Mouse (Mus musculus): ENCODE measurements around the gene Jtb. TPM values are rescaled to one million over a fixed set of nuclear protein-coding genes. Genes with fewer than 3 reads are reported as not detected.

Jtb gene
- polyA plus RNA-seq, 1 experiment from 2014 or later, result 100 TPM

DNA sequence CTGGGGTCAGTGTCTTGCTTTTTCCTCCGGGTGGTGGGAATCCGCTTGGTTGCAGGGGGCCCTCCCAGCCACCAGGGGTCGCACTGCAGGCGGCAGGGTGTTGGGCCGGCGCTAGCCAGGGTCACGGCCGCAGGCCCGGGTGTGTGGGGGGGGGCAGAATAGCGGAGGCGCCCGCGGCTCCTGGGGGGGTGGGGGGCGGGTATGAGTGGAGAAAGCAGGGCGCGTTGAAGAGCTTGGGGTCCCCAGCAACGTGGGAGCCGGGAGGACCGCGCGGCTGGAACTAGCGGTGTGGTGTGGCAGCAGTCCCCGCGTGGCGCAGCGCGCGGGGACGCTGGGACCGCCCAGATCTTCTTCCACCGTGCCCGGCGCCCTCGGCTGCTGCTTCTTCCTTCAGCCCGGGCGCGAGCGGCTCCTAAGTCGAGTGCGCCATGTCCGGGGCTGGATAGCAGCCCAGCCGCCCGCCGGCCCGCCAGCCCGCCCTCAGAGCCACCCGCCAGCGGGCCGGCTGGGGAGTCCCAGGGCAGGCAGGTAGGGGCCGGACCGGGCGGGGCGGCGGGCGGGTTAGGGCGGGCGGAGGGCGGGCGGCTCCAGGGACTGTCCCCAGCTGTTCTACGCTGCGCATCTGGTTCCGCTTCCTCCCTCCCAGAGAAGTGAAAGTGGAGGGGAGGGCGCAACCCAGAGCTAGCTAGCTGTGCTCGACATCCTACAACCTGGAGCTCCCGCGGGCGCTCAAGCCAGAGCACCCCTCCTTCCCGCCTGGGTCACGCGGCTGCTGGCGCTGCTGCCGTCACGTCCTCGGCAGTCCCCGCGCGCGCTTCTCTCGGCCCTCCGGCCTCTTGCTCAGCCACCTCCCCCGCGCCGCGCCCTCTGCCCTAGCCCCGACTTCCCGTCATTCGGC is 33.9 kb downstream of the Jtb start, which contains the start of gene Dennd4b:
Dennd4b (plus strand) TSS at position 152 of the 898 bp plus-strand sequence.
- H3K9ac ChIP-seq (ENCODE audit: low read depth, low read length), result peak within 1 kb of the TSS; percentile 89
- H3K4me2 ChIP-seq (ENCODE audit: low read length), result peak within 1 kb of the TSS; percentile 80
- WGBS, result 0% methylated on average over 49 of the region's 87 CpGs
- peak; percentile 88 for ATAC-seq
- peaks cover 10% of the 10 kb centered on the region for H3K4me1 ChIP-seq (ENCODE audit: control insufficient read depth, insufficient read depth, low read length)
- peak within 1 kb of the TSS; percentile 96 for H3K27ac ChIP-seq (ENCODE audit: low read length)
- peak within 1 kb of the TSS; percentile 88 for H3K4me3 ChIP-seq (ENCODE audit: low read depth, low read length)
- no peaks in the 10 kb centered on the region for H3K27me3 ChIP-seq (ENCODE audit: control insufficient read depth, insufficient read depth, low read depth, low read length)
- no peaks in the 10 kb centered on the region for H3K9me3 ChIP-seq (replicated peaks; ENCODE audit: control insufficient read depth, low read length, poor library complexity, severe bottlenecking)
- peaks cover 30% of the 10 kb centered on the region for H3K36me3 ChIP-seq (ENCODE audit: control insufficient read depth, insufficient read depth, low read length)

GRCm38 (mm10) chr3:90265932-90266741 is 34.7 kb downstream of the Jtb start:
- WGBS, result 22% methylated on average over 15 of the region's 16 CpGs
- peak overlapping the region; percentile 89 for H3K9ac ChIP-seq (ENCODE audit: low read depth, low read length)
- peak; percentile 52; the same call in 1 of the 2 replicates for ATAC-seq

GRCm38 (mm10) chr3:90266901-90267775 is 35.7 kb downstream of the Jtb start:
- H3K9ac ChIP-seq (ENCODE audit: low read depth, low read length), result no peak overlapping the region
- no peaks in the 10 kb centered on the region for H3K9me3 ChIP-seq (replicated peaks; ENCODE audit: control insufficient read depth, low read length, poor library complexity, severe bottlenecking)
- 91% methylated on average over 20 of the region's 20 CpGs for WGBS
- H3K36me3 ChIP-seq (ENCODE audit: control insufficient read depth, insufficient read depth, low read length), result peaks cover 16% of the 10 kb centered on the region
- no peak overlapping the region for H3K4me3 ChIP-seq (ENCODE audit: low read depth, low read length)
- H3K4me2 ChIP-seq (ENCODE audit: low read length), result no peak overlapping the region
- no peak overlapping the region for H3K27ac ChIP-seq (ENCODE audit: low read length)
- no peak for ATAC-seq
- peaks cover 10% of the 10 kb centered on the region for H3K4me1 ChIP-seq (ENCODE audit: control insufficient read depth, insufficient read depth, low read length)
- no peaks in the 10 kb centered on the region for H3K27me3 ChIP-seq (ENCODE audit: control insufficient read depth, insufficient read depth, low read depth, low read length)

More at GRCm38 (mm10) chr3:90265932-90266741, 34.7 kb downstream of the Jtb start:
- Histone ChIP-seq H3K9me3 (replicated peaks; ENCODE audit: control insufficient read depth, low read length, poor library complexity, severe bottlenecking) (no peaks in the 10 kb centered on the region), H3K4me1 (ENCODE audit: control insufficient read depth, insufficient read depth, low read length) (peaks cover 10% of the 10 kb centered on the region), H3K4me2 (ENCODE audit: low read length) (peak overlapping the region; percentile 80), H3K36me3 (ENCODE audit: control insufficient read depth, insufficient read depth, low read length) (peaks cover 25% of the 10 kb centered on the region), H3K4me3 (ENCODE audit: low read depth, low read length) (peak overlapping the region; percentile 88), H3K27me3 (ENCODE audit: control insufficient read depth, insufficient read depth, low read depth, low read length) (no peaks in the 10 kb centered on the region), H3K27ac (ENCODE audit: low read length) (peak overlapping the region; percentile 96)

- ATAC-seq, result no peak
- WGBS, result 97% methylated on average over 11 of the region's 11 CpGs
- no peak overlapping the region for H3K4me3 ChIP-seq (ENCODE audit: low read depth, low read length)
Measured at GRCm38 (mm10) chr3:90268190-90268589, 36.8 kb downstream of the Jtb start.

GRCm38 (mm10) chr3:90268971-90269370 is 37.6 kb downstream of the Jtb start:
- 89% methylated on average over 16 of the region's 16 CpGs for WGBS
- peaks cover 6% of the 10 kb centered on the region for H3K36me3 ChIP-seq (ENCODE audit: control insufficient read depth, insufficient read depth, low read length)
- no peak for ATAC-seq

More at GRCm38 (mm10) chr3:90268190-90268589, 36.8 kb downstream of the Jtb start:
- Histone ChIP-seq H3K27me3 (ENCODE audit: control insufficient read depth, insufficient read depth, low read depth, low read length) (no peaks in the 10 kb centered on the region), H3K27ac (ENCODE audit: low read length) (no peak overlapping the region), H3K9me3 (replicated peaks; ENCODE audit: control insufficient read depth, low read length, poor library complexity, severe bottlenecking) (no peaks in the 10 kb centered on the region), H3K4me2 (ENCODE audit: low read length) (no peak overlapping the region), H3K4me1 (ENCODE audit: control insufficient read depth, insufficient read depth, low read length) (peaks cover 10% of the 10 kb centered on the region), H3K9ac (ENCODE audit: low read depth, low read length) (no peak overlapping the region), H3K36me3 (ENCODE audit: control insufficient read depth, insufficient read depth, low read length) (peaks cover 13% of the 10 kb centered on the region)

GRCm38 (mm10) chr3:90270784-90271183 is 39.4 kb downstream of the Jtb start:
- 94% methylated on average over 8 of the region's 8 CpGs for WGBS
- no peak overlapping the region for H3K4me2 ChIP-seq (ENCODE audit: low read length)
- no peak overlapping the region for H3K27ac ChIP-seq (ENCODE audit: low read length)
- no peak overlapping the region for H3K4me3 ChIP-seq (ENCODE audit: low read depth, low read length)
- no peaks in the 10 kb centered on the region for H3K27me3 ChIP-seq (ENCODE audit: control insufficient read depth, insufficient read depth, low read depth, low read length)
- peaks cover 10% of the 10 kb centered on the region for H3K4me1 ChIP-seq (ENCODE audit: control insufficient read depth, insufficient read depth, low read length)
- H3K36me3 ChIP-seq (ENCODE audit: control insufficient read depth, insufficient read depth, low read length), result peaks cover 6% of the 10 kb centered on the region
- H3K9me3 ChIP-seq (replicated peaks; ENCODE audit: control insufficient read depth, low read length, poor library complexity, severe bottlenecking), result no peaks in the 10 kb centered on the region
- H3K9ac ChIP-seq (ENCODE audit: low read depth, low read length), result no peak overlapping the region
- no peak for ATAC-seq

More at GRCm38 (mm10) chr3:90268971-90269370, 37.6 kb downstream of the Jtb start:
- Histone ChIP-seq H3K27me3 (ENCODE audit: control insufficient read depth, insufficient read depth, low read depth, low read length) (no peaks in the 10 kb centered on the region), H3K9ac (ENCODE audit: low read depth, low read length) (no peak overlapping the region), H3K9me3 (replicated peaks; ENCODE audit: control insufficient read depth, low read length, poor library complexity, severe bottlenecking) (no peaks in the 10 kb centered on the region), H3K4me2 (ENCODE audit: low read length) (no peak overlapping the region), H3K4me3 (ENCODE audit: low read depth, low read length) (no peak overlapping the region), H3K4me1 (ENCODE audit: control insufficient read depth, insufficient read depth, low read length) (peaks cover 10% of the 10 kb centered on the region), H3K27ac (ENCODE audit: low read length) (no peak overlapping the region)

DNA sequence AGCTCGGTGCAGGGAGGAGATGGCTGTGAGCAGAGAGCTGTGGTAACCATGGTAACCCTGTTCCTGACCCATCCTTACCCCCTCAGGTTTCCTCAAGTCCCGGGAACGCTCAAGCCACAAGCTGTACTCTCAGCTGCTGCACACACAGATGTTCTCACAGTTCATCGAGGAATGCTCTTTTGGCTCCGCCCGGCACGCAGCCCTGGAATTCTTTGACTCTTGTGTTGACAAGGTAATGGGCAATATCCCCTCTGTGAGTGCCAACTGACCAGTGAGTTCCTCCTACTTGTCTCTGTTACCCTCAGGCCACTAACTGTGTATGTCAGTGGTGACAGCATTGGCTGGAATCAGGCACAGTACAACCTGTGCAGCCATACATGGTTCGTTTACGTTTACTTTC is 40.8 kb downstream of the Jtb start:
- H3K4me3 ChIP-seq (ENCODE audit: low read depth, low read length), result no peak overlapping the region
- H3K9me3 ChIP-seq (replicated peaks; ENCODE audit: control insufficient read depth, low read length, poor library complexity, severe bottlenecking), result no peaks in the 10 kb centered on the region
- H3K4me1 ChIP-seq (ENCODE audit: control insufficient read depth, insufficient read depth, low read length), result no peaks in the 10 kb centered on the region
- H3K9ac ChIP-seq (ENCODE audit: low read depth, low read length), result no peak overlapping the region
- 73% methylated on average over 9 of the region's 9 CpGs for WGBS
- no peaks in the 10 kb centered on the region for H3K27me3 ChIP-seq (ENCODE audit: control insufficient read depth, insufficient read depth, low read depth, low read length)
- ATAC-seq, result no peak
- H3K4me2 ChIP-seq (ENCODE audit: low read length), result no peak overlapping the region
- H3K36me3 ChIP-seq (ENCODE audit: control insufficient read depth, insufficient read depth, low read length), result peaks cover 17% of the 10 kb centered on the region
- no peak overlapping the region for H3K27ac ChIP-seq (ENCODE audit: low read length)

DNA sequence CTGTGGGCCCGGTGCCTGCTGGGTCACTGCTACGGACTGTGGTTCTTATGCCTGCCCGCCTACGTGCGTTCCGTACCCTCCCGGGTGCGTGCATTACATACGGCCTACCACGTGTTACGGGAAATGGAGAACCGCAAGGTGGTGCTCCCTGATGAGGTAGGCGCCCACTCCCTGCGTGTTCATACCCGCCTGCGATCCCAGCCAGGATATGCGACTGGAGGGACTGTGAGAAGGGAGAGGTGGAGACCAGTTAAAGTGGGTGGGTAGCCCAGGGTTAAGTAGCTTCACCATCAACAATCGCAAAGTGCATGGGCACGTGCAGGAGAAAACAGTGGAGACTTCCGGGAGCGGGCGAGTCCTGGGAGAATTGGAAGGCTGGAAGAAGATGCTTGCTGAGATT is 42.5 kb downstream of the Jtb start:
- Histone ChIP-seq H3K4me2 (ENCODE audit: low read length) (no peak overlapping the region), H3K27me3 (ENCODE audit: control insufficient read depth, insufficient read depth, low read depth, low read length) (no peaks in the 10 kb centered on the region), H3K4me3 (ENCODE audit: low read depth, low read length) (no peak overlapping the region), H3K9ac (ENCODE audit: low read depth, low read length) (no peak overlapping the region), H3K36me3 (ENCODE audit: control insufficient read depth, insufficient read depth, low read length) (peaks cover 23% of the 10 kb centered on the region), H3K4me1 (ENCODE audit: control insufficient read depth, insufficient read depth, low read length) (no peaks in the 10 kb centered on the region), H3K27ac (ENCODE audit: low read length) (no peak overlapping the region), H3K9me3 (replicated peaks; ENCODE audit: control insufficient read depth, low read length, poor library complexity, severe bottlenecking) (no peaks in the 10 kb centered on the region)
- 94% methylated on average over 22 of the region's 22 CpGs for WGBS
- no peak for ATAC-seq
